Mouse (Mus musculus) frontal cortex, postnatal 36 days (tissue): ENCODE measurements around the gene Sprr3.
"Not testable (repeated sequence)": the region's sequence is repeated elsewhere in the genome, so short reads cannot be mapped to it uniquely, and the experiment has no call there.

Source experiments
- DNase-seq, 2 experiments: peaks; one replicate each; pipeline ENCODE4 v3.0.0; 2022; ENCODE audit warnings: low spot score in 2 of 2

Sprr3 gene

DNA sequence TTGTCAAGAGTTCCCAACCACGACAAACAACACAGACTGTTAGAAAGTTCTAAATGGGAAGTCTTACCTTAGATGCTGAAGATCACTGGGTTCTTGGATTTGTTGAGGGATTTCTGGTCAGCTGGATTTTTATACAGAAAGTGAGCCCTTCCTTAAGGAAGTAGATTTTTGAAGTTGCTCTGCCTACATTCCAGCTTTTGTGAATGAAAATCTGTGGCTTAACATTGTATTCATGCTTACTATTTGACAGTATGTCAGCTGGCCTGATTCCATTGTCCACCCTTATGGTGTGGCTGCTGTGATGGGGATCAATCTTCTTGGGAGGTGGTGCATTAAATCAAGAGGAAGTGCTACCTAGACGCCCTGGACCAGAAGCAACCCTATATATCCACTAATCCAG, at the start of gene Sprr3:
Gene Sprr3 (minus strand): TSS at position 101 of the 400 bp plus-strand sequence.
- DNase-seq = no peak

DNA sequence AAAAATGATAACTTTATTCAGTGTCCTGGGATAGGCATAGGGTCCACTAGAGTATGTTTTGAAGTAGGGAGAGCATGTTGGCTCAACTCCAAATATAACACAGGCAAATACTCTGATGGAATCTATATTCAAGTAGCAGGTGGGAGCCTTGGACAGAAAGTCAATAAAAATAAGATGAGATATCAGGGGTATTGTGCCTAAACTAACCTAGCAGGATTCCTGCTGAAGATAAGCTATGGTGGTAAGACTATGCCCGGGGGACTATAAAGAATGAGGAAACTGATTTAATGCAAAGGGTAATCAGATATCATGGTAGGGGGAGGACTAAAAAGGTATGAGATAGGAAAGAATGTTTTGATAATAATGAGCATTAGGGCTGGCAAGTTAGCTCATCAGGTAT, 49.7 kb upstream of the Sprr3 start:
- DNase-seq = no peak

DNA sequence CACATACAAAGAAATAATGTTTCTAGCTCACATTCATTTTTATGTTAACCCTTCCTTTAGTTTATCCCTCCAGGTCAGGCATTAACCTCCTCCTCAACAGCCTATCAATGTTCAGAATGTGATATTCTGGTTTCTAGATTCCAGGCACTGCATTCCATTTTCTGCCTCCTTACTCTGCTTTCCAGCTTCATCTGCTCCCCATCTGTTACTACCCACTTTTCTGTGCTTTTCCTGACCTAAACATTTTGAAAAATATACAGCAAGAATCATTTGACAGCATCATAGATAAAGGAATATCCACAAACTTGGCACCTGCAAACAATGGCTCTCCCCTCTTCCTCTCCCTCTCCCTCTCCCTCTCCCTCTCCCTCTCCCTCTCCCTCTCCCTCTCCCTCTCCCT, 45.0 kb upstream of the Sprr3 start:
- DNase-seq = no peak

DNA sequence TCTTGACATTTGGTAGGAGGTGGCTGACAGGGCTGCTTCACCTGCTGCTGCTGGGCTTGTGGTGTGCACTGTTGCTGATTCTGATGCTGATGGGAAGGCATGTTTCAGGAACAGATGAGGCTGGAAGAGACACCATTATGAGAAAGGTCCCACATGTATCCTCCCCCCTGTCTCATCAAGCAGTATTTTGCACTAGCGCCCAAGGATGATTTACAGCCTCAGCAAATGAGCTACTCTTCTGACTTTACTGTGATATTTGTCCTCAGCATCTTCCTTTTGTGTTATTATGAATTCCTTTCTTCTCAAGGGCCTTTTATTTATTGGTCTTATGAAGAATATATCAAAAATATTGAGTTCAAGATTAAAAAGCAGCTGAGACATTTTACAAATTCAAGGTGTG, 41.9 kb upstream of the Sprr3 start, which contains the start of gene Sprr4:
Gene Sprr4 (minus strand): TSS at position 101 of the 400 bp plus-strand sequence.
- no peak for DNase-seq

DNA sequence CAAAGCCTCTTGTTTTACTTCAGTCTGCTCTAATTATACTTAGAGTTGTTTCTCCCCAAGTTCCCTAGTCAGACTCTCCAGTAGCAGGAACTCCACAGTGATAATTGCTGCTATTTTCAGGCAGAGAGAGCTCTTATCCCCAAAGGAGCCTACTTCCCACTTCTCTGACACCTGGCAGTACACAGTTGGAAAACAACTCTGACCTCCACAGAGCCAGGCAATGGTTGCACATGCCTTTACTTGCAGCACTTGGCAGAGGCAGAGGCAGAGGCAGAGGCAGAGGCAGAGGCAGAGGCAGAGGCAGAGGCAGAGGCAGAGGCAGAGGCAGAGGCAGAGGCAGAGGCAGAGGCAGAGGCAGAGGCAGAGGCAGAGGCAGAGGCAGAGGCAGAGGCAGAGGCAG, 31.7 kb upstream of the Sprr3 start:
- not testable (repeated sequence) for DNase-seq

DNA sequence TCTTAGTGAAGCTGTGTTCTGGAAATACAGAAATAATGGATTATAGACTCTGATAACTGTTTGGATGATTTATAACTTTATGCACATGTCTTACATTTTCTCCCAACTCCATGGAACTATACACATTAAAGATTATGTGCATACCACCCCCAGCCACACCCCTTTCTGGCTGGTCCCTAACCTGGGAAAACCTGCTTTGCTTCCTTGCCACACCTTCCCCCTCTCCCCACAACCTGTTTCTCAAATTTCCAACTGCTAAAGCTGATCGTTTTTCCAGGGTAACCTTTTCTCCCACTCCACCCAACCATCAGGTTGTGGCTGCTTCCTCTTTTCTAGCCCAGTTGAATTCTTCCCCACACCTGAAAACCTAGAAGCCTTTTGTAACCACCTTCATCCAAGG, 27.8 kb upstream of the Sprr3 start:
- DNase-seq = no peak

DNA sequence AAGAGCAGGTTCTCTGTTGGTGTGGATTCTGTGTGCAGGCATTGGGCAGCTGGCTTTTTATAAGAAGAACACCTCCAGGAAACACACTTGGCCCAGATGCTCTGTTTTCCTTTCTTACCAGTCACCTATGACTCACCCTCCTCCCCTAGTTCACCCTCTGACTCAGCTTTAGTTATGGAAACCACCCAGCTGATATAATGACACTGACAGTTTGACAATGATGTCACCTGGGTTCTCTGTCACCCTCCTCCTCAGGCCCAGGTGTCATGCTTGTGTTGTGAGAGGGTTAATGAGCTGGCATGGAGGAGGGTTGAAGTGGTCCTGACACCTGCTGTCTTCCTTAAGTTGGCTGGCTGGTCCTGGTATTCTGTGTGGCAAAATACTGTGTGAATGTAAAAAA, 27.3 kb upstream of the Sprr3 start, which contains the start of gene Sprr1a:
Gene Sprr1a (minus strand): TSS at position 33 of the 400 bp plus-strand sequence.
- no peak for DNase-seq

DNA sequence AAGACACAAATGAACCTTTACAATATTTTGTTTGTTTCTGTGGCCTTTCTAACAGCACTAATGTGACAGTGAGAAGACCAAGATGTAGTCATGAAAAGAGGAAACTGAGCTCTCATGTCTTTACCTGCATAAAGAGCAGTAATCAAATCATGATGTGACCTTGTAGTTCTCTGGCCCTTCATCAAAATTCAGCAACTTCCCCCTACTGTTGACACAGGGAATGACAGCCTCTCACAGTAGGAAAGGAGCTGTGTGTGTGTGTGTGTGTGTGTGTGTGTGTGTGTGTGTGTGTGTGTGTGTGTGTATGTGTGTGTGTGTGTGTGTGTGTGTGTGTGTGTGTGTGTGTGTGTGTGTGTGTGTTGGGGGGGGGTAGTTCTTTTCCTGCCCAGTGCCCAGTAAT, 22.7 kb upstream of the Sprr3 start:
- not testable (repeated sequence) for DNase-seq

DNA sequence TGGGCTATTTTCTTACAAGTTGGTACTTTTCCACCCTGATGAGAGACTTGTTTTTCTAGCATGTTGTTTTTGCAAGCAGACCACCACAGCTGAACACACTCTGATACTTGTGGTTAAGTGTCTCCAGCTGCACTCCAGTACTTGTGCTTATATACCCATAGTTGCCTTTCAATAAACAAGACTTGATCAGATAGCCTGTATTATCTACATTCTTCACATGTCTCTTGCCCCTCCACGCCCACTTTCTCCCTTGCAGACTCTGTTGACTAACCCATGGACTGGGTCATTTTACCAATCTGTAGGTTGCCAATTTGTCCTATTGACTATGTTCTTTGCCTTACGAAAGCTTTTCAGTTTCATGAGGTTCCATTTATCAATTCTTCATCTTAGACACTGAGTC, 11.6 kb upstream of the Sprr3 start:
- DNase-seq = no peak

DNA sequence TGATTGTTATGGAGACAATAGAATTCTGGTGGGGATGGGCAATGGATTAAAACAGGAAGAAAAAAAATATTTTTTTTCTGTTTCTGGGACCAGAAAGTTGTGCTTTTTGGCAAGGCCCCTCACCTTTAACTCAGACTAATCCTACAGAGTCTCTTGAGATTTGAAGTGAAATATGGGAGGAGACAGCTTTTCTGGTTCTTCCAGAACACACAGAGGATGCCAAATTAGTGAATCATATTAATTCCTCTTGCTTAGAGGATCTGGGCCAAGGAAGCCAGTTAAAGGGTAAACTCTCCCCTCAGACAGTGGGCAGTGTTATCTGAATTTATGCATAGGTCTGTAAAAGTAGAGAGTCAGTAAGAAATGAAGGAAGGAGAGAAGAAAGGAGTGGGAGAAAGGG, 8.9 kb upstream of the Sprr3 start:
- no peak for DNase-seq

DNA sequence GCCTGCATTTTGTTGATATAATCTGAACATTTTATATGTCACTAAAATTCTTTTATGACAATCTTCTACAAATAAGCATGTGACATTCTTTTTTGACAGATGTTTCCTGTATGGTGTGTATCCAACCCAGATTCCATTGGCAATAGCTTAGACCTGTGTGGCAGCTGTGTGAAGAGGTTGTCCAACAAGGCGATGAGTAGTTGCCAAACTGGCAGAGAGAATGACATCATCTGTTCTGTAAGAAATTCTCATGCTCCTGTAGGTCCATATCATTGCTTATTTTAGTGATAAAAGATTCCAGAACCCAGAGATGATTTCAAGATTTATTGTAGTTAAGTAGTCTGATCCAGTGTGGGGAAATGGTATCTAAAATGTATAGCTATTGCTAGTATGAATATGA, 8.1 kb upstream of the Sprr3 start:
- no peak for DNase-seq

DNA sequence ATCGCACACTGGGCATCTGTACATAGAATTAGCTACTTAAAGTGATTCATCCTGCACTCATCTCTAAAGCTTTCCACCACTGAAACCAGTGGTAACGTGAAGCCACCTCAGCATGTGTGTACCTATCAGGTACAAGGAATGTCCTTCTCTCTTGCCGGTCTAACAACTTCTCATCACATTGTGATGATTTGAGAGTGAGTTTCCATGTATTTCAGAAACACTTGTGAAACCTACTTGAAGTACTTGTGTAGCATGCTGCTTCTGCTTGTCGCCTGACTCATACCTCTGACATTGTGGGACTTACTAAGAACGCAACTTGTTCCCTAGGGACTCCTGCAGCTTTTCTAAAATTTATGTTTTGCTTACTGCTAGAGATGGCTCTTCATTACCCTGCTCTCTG, 3.4 kb downstream of the Sprr3 start:
- DNase-seq = no peak

DNA sequence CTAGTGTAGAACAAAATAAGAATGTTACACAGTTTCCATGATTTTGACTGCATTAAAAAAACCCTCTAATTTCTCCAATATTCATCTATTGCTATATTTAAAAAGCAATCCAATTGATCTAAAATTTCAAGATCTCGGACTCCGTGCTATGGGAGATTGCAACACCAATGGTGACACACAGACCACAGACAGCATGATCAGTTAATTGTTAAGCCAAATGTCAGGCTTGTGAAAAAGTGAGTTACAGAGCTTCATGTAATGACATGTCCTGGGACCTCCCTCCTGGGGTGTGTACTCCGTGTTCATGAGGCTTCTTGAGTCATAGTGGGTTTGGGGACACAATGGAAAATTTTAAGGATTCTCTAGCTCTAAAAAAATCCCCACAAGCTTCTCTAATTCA, 18.3 kb downstream of the Sprr3 start:
- DNase-seq = no peak

DNA sequence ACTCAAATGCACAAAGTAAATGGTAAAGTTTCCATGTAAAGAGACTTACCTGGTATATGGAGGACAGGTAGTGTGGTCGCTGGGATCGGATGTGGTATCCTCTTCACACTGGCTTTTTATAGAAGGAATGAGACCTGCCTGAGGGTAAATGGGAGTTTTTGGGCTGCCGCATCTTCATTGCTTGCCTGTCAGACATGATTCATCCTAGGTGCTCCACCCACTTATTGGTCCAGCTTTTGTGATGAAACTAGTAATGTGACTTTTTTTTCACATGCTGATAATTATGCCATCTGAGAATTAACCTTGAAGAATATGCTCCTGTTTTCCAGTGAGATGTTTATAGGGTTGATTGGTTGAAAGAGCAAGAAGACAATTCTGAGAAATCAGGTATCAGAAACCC, 19.8 kb downstream of the Sprr3 start, which contains the start of gene Sprr1b:
Gene Sprr1b (minus strand): TSS at position 101 of the 400 bp plus-strand sequence.
- DNase-seq = no peak

DNA sequence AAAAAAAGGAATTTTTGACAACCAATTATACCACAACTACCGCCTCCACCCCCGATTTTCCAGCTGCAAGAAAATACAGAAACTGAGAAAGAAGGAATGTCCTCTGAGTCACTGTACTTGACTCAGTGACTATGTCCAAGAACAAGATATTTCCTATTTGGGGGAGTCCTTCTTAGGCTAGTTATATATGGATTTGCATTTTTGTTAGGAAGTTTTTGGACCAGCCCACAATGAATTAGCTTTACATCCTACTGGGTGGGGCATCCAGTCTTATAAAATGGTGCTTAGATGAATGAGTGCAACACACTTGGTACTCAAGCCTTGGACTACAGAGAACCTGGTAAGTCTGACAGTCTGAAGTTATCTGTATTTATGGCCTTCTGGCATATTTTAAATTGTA, 26.2 kb downstream of the Sprr3 start, which contains the start of gene Sprr2k:
Gene Sprr2k (plus strand): TSS at position 301 of the 400 bp plus-strand sequence.
- no peak for DNase-seq

DNA sequence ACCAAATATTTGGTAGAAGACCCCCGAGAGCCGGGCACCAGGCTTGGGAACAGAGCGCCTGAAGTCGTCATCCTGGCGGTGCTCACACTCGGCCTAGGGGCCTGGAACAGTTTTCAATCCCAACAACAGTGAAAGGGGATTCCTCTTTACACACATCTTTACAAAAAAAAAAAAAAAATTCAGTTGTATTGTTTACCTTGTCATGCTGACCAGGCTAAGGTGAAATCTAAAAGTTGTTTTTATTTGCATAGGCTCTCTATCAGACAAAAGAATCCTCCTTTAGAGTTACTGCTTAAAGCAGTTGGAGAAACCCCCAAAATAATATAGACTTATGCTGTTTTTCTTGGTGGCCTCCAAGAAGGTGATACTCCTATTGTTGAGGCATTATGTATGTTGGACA, 29.2 kb downstream of the Sprr3 start, which contains the start of gene Gm9774:
Gene Gm9774 (minus strand): TSS at position 101 of the 400 bp plus-strand sequence.
- no peak for DNase-seq

DNA sequence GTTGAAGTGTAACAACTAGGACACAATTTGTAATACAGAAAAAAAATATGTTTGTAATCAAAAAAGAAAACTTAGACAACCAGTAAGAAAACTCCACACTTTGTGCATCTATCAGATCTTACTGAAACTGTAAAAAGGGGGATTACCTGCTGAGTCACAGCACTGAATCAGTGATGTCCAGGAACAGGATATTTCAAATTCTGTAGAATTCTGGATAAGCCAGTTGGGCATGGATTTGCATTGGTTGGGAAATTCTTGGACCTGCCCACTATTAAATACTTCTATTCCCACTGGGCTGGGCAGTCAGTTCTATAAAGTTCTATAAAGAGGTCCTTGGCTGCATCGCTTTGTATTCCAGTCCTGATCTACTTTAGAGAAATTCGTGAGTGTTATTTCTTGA, 40.7 kb downstream of the Sprr3 start, which contains the start of gene Sprr2j-ps:
Gene Sprr2j-ps (plus strand): TSS at position 301 of the 400 bp plus-strand sequence.
- DNase-seq = no peak

DNA sequence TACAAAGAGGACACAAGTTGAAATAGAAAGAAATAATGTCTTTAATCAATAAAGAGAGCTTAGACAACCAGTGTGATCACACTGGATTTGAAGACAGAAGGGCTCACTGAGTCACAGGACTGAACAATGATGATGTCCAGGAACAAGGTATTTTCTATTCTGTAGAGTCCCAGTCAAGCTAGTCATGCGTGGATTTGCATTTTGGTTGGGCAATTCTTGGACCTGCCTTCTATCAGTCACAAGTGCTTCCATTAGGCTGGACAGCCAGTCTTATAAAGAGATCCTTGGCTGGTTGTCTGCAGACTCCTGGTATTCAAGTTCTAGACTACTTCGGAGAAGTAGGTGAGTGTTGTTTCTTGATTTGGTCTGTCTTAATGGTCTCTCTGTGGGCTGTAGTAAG, 50.8 kb downstream of the Sprr3 start, which contains the start of gene Sprr2i:
Gene Sprr2i (plus strand): TSS at position 301 of the 400 bp plus-strand sequence.
- no peak for DNase-seq
